Mouse (Mus musculus) naive thymus-derived CD4-positive, alpha-beta T cell, adult 2 months (primary cell): Measurements from ENCODE around the gene Sash3.
"Not testable (repeated sequence)": the region's sequence is repeated elsewhere in the genome, so short reads cannot be mapped to it uniquely, and the experiment has no call there.

ENCODE experiments used
- DNase-seq: peaks from one replicate; pipeline ENCODE4 v3.0.0-alpha.2; 2011; ENCODE audit warnings: low read depth

Sash3 gene

DNA sequence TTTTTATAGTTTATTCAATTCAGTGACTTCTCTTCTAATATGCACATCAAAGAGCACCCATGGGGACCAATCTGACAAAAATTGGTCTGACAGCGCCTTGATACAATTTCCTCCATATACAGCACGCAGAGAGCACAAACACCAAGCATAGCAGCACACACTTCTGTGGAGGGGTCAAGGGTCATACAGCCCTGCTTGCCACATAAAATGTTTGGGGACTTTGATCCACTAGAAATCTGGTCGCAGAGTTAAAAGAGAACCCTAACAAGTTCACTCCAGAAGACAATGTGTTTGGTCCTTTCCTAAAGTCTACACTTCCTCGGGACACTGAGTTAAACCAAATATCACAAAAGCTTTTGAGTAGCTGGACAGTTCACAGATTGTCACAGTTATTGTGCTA lies 56.8 kb downstream of the Sash3 start:
- no peak for DNase-seq

DNA sequence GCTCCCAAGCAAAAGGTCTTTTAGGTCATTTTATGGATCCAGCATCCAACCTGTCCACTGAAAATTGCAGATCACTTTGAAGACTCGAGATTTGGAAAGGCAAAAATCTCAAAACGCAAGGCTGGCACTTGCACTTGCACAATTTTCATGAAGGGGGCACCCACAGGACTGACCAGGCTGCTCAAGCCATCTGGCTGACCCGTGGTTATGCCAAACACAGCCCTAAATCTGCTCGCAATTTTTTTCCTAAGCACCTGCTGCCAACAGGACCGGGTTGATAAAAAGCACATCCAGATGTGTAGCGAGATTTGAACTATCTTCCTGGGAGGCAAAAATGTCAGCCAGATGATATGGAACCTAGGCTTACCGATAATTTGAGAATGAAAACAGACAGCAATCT lies 57.5 kb downstream of the Sash3 start:
- DNase-seq, result no peak

DNA sequence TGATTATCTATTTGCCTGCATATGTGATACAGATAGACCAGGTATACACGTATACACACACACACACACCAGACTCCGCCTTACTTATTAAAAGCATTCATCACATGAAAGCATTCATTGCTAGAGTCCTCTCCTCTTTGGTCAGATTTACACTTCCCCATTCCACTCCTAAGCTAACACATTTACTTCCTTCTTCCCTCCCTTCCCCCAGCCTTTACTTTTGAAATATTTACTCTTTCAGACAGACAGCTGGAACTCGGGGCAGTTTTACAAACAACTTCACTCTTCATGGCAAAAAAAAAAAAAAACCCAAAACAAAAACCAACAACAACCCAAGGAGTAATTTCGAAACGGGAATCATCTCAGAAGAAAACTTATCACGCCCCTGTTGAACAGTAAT lies 58.2 kb downstream of the Sash3 start:
- no peak for DNase-seq

DNA sequence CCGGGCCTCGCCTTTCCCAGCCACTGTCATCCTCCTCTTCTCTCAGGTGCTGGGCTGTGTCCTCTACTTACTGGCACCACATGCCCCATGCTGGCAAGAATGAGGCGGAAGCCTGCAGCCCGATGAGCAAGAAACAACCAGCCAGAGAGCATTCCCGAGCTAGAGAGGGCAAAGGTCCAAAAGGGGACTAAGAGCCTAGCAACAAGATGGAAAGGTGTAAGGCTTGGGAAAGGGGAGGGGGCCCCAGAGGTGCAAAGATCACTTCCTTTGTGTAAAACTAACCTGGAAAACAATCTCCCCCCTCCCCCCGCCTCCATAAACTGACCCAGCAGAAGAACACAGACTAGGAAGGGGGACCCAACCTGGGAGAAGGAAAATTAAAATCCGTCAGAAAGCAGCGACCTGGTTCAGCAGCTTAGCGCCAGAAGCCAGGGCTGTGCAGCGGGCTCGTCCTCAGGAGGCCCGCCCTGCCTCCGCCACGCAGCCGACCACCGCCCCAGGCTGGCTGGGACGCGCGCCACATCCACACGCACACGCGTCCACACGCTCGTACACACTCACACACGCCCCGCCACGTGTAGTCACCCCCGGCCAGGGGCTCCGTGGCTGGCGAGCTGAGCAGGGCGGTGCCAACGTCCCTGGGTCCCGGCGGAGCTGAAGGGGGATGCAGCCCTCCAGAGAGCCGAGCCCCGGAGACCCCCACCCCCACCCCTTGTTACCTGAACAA lies 61.7 kb downstream of the Sash3 start:
- no peak for DNase-seq

DNA sequence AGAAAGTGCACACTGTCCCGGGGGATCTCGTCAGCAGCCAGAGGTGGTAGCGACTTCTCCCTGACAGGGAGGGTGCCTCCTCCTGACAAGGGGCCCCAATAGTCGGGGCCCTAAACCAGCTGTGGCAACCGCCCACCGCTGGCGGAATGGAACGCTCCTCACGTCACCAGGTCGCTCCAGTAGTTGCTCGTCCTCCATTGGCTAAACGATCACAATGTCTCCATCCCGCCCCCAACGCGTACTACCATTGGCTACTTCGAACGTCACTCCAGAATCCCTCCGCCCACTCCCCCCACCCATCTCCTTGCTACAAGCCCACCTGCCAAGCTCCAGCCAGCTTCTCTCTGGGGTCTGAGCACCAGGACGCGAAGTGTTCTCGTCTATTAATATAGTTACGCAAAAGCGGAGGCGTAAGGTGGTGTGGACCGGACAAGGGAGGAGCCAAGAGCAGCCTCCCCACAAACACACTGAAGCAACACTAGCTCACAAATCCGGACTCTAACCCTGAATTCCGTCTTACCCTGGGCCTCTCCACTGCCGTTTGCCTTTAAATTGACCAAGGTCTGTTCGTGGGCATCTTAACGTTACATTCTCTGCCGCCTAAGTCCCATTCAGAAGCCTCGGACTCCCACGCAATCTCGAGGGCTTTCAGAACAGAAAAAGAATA lies 62.4 kb downstream of the Sash3 start, which contains the start of gene Zdhhc9:
Gene Zdhhc9 (minus strand): TSS at position 360 of the 667 bp plus-strand sequence.
- DNase-seq, result peak; percentile 93

DNA sequence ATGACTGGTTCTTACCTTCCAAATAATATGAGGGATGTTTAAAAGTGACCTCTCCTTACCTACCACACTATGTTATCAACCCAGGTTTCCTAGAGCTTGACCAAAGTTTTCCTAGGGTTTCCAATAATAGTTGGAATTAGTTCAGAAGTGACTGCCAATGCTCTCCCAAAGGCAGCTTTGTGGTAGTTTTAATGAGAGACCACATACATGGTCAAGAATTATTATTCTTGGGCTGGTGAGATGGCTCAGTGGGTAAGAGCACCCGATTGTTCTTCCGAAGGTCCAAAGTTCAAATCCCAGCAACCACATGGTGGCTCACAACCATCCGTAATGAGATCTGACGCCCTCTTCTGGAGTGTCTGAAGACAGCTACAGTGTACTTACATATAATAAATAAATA lies 63.5 kb downstream of the Sash3 start:
- DNase-seq, result not testable (repeated sequence)
